Mouse (Mus musculus): ENCODE results near the gene Stag1. TPM values are rescaled to one million over a fixed set of nuclear protein-coding genes. Genes with fewer than 3 reads are reported as not detected.
A peak's percentile ranks its signal among the peaks of the same experiment; 100 is the strongest.

The Stag1 gene
- polyA plus RNA-seq, 1 experiment, result 0.56 TPM

GRCm38 (mm10) chr9:100641391-100642085 is 43.9 kb downstream of the Stag1 start:
- Histone ChIP-seq H3K9me3 (ENCODE audit: control insufficient read depth, low read length) (no peaks in the 10 kb centered on the region), H3K4me1 (ENCODE audit: control insufficient read depth) (peaks cover 33% of the 10 kb centered on the region), H3K36me3 (ENCODE audit: control insufficient read depth) (no peaks in the 10 kb centered on the region), H3K4me3 (replicated peaks) (peak overlapping the region; percentile 99), H3K27me3 (ENCODE audit: control insufficient read depth) (no peaks in the 10 kb centered on the region)
- no peak for TF ChIP-seq GATA1 (IDR thresholded peaks at IDR 0.05; ENCODE audit: low read length)
- no peak for TF ChIP-seq TAL1 (IDR thresholded peaks at IDR 0.05; ENCODE audit: low read length)

DNA sequence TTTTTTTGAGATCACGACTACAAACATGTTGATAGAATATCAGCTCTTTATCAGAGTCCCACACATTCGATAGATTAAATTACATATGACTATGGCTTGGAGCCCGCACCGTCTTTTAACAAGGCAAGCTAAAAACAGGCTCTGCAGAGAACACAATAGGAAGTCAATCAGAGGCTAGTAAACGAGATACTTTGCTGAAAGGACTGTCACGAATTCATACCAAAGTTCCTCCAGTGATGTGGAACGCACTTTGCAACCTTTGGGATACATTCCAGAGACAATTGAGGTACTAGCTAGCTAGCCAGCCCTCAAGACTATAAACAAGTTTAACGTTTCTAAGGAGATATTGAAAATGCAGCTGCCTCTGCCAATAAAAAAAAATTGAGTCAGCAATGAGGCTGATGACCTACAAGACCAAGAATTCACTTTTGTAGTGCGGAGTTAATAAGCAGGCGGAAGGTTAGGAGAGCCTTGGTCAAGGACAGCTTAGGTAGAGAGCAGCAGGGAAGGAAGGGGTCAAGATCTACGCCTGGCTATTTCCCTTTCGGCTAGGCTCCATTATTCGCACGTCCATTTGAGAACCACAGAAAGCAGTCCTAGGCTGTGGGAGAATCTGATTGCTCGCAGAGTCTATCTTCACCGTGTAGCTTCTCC is 44.7 kb downstream of the Stag1 start:
- Histone ChIP-seq H3K4me3 (replicated peaks) (peak overlapping the region; percentile 99), H3K36me3 (ENCODE audit: control insufficient read depth) (peaks cover under 1% of the 10 kb centered on the region), H3K9me3 (ENCODE audit: control insufficient read depth, low read length) (no peaks in the 10 kb centered on the region), H3K4me1 (ENCODE audit: control insufficient read depth) (peaks cover 38% of the 10 kb centered on the region), H3K27me3 (ENCODE audit: control insufficient read depth) (no peaks in the 10 kb centered on the region)
- TF ChIP-seq GATA1 (IDR thresholded peaks at IDR 0.05; ENCODE audit: low read length), result no peak
- no peak for TF ChIP-seq TAL1 (IDR thresholded peaks at IDR 0.05; ENCODE audit: low read length)

DNA sequence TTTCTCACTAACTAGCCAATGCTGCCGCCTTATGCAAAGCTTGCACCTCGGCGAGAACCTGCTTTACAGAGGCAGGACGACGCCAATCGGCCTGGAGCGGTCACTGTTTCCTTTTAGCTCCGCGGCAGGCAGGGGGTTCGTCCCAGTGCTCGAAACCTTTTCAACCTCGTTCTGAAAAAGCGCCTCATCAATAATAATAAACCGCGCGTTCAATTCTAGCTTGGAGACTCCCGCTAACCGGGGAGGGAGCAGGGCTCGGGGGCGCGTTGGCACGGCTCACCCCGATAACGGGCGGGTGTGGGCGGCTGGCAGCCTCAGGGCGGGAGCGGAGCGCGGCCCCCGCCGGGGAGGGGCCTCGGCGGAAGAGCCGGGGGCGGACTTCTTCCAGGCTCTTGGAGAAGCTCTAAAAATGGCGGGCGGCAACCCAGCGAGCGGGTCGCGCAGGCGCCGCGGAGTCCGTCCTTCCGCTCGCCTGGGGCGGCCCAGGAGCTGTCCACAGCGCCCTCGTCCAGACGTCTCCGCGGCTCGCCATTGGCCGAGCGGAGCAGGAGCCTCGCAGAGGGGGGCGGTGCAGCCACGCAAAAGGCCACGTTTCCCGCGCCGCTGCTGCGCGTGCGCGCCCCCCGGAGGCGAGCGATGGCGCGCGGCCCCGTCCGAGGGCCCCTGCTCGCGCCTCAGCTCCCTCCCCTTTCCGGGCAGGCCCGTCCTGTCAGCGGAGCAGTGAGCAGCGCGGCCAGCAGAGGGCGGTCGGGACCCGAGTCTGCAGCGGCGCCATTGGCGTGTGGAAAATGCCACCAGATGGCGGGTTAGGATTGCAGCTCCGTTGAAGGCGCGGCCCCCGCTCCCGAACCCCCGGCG is 45.5 kb downstream of the Stag1 start:
- TF ChIP-seq GATA1 (IDR thresholded peaks at IDR 0.05; ENCODE audit: low read length) (no peak), TAL1 (IDR thresholded peaks at IDR 0.05; ENCODE audit: low read length) (no peak)
- Histone ChIP-seq H3K4me3 (replicated peaks) (peak overlapping the region; percentile 99), H3K27me3 (ENCODE audit: control insufficient read depth) (no peaks in the 10 kb centered on the region), H3K4me1 (ENCODE audit: control insufficient read depth) (peaks cover 42% of the 10 kb centered on the region), H3K36me3 (ENCODE audit: control insufficient read depth) (peaks cover 2% of the 10 kb centered on the region), H3K9me3 (ENCODE audit: control insufficient read depth, low read length) (no peaks in the 10 kb centered on the region)

- Histone ChIP-seq H3K4me3 (replicated peaks) (peak overlapping the region; percentile 99), H3K9me3 (ENCODE audit: control insufficient read depth, low read length) (no peaks in the 10 kb centered on the region), H3K27me3 (ENCODE audit: control insufficient read depth) (no peaks in the 10 kb centered on the region), H3K4me1 (ENCODE audit: control insufficient read depth) (peaks cover 46% of the 10 kb centered on the region), H3K36me3 (ENCODE audit: control insufficient read depth) (peaks cover 5% of the 10 kb centered on the region)
- TF ChIP-seq GATA1 (IDR thresholded peaks at IDR 0.05; ENCODE audit: low read length) (no peak), TAL1 (IDR thresholded peaks at IDR 0.05; ENCODE audit: low read length) (no peak)
These were observed 46.6 kb downstream of the Stag1 start for GRCm38 (mm10) chr9:100644071-100644771.

DNA sequence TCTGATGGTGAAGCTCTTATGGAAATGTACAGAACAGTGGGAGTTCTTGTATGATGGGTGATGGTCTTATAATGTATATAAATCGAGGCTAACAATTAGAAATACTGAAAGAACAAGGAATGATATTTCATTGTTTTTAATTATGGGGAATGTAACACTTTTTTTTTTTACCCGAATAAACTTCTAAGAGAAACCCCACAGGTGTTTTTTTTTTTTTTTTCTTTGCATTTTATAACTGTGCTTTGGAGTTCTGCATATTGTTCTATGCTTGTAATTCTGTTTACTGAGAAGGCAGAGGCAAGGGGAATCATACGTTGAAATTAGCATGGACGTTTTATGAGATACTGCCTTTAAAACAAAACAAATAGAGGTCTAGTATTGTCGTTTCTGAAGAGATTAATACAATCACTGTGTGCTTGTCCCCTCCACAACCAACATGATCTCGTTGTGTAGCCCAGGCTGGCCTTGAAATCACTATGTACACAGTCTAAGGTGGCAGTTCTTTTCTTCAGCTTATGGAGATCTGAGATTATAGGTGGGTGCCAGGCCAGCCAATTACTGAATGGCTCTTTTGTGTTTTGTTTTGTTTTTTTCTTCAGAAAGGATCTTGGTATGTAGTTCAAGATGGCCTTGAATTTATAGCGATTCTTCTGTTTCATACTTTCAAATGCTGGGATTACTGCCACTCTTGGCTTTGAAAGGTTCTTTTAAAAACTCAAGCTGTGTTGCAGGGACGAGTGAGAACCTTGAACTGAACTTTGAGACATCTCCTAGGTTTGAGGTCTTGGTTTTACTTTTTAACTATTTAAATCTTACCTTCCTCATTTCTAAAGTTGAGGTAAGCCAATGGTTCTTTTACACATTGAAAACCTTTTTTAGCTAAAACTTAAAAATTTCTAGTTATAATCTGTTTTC is 47.7 kb downstream of the Stag1 start:
- Histone ChIP-seq H3K4me3 (replicated peaks) (peak overlapping the region; percentile 99), H3K4me1 (ENCODE audit: control insufficient read depth) (peaks cover 47% of the 10 kb centered on the region), H3K9me3 (ENCODE audit: control insufficient read depth, low read length) (no peaks in the 10 kb centered on the region), H3K36me3 (ENCODE audit: control insufficient read depth) (peaks cover 5% of the 10 kb centered on the region), H3K27me3 (ENCODE audit: control insufficient read depth) (no peaks in the 10 kb centered on the region)
- TF ChIP-seq GATA1 (IDR thresholded peaks at IDR 0.05; ENCODE audit: low read length) (no peak), TAL1 (IDR thresholded peaks at IDR 0.05; ENCODE audit: low read length) (no peak)

- no peak overlapping the region for H3K4me3 ChIP-seq (replicated peaks)
- no peaks in the 10 kb centered on the region for H3K27me3 ChIP-seq (ENCODE audit: control insufficient read depth)
- no peak for TF ChIP-seq GATA1 (IDR thresholded peaks at IDR 0.05; ENCODE audit: low read length)
- no peak for TF ChIP-seq TAL1 (IDR thresholded peaks at IDR 0.05; ENCODE audit: low read length)
- H3K9me3 ChIP-seq (ENCODE audit: control insufficient read depth, low read length), result no peaks in the 10 kb centered on the region
- H3K4me1 ChIP-seq (ENCODE audit: control insufficient read depth), result peaks cover 43% of the 10 kb centered on the region
- peaks cover 6% of the 10 kb centered on the region for H3K36me3 ChIP-seq (ENCODE audit: control insufficient read depth)
These were observed 48.7 kb downstream of the Stag1 start for GRCm38 (mm10) chr9:100646276-100646675.

GRCm38 (mm10) chr9:100647774-100648323 is 50.3 kb downstream of the Stag1 start:
- Histone ChIP-seq H3K9me3 (ENCODE audit: control insufficient read depth, low read length) (no peaks in the 10 kb centered on the region), H3K4me3 (replicated peaks) (no peak overlapping the region), H3K4me1 (ENCODE audit: control insufficient read depth) (peaks cover 33% of the 10 kb centered on the region), H3K27me3 (ENCODE audit: control insufficient read depth) (no peaks in the 10 kb centered on the region), H3K36me3 (ENCODE audit: control insufficient read depth) (peaks cover 12% of the 10 kb centered on the region)
- TF ChIP-seq TAL1 (IDR thresholded peaks at IDR 0.05; ENCODE audit: low read length) (no peak), GATA1 (IDR thresholded peaks at IDR 0.05; ENCODE audit: low read length) (no peak)
